Mouse (Mus musculus) limb, embryonic 11.5 days (tissue): ENCODE results near the gene Ifi214. TPM values are rescaled to one million over a fixed set of nuclear protein-coding genes. Genes with fewer than 3 reads are reported as not detected.
"Not testable (repeated sequence)": the region's sequence is repeated elsewhere in the genome, so short reads cannot be mapped to it uniquely, and the experiment has no call there.

Experiments used
- ATAC-seq: fragments of 200-750 bp; cut with Nextera tagmentation; 2 replicates; pipeline ENCODE4 v1.8.0; 2017; ENCODE audit warnings: low read depth; ENCODE audit not compliant: insufficient number of reproducible peaks, low FRiP score, low TSS enrichment
- DNase-seq: peaks from one replicate; pipeline ENCODE4 v3.0.0-alpha.2; 2015; ENCODE audit warnings: low spot score
- H3K27ac ChIP-seq: fragments of 300-500 bp; sonication (generic); replicated peaks from 2 replicates; pipeline ENCODE4 v1.5.1; 2014; ENCODE audit warnings: low read depth, mild to moderate bottlenecking, low read length
- H3K27me3 ChIP-seq: fragments of 300-500 bp; sonication (generic); 2 replicates; pipeline ENCODE4 v1.6.1; 2014; ENCODE audit warnings: mild to moderate bottlenecking, low read length, mixed read lengths; ENCODE audit not compliant: control insufficient read depth, insufficient read depth
- H3K36me3 ChIP-seq: fragments of 300-500 bp; sonication (generic); 2 replicates; pipeline ENCODE4 v1.6.1; 2014; ENCODE audit warnings: mild to moderate bottlenecking, low read length, moderate library complexity, mixed read lengths; ENCODE audit not compliant: control insufficient read depth, insufficient read depth
- H3K4me1 ChIP-seq: fragments of 300-500 bp; sonication (generic); 2 replicates; pipeline ENCODE4 v1.6.1; 2014; ENCODE audit warnings: low read length, mixed read lengths; ENCODE audit not compliant: control insufficient read depth, insufficient read depth
- H3K4me2 ChIP-seq: fragments of 300-500 bp; sonication (generic); 2 replicates; pipeline ENCODE4 v1.6.1; 2014; ENCODE audit warnings: low read depth, mild to moderate bottlenecking, moderate library complexity; ENCODE audit not compliant: severe bottlenecking
- H3K4me3 ChIP-seq: fragments of 300-500 bp; sonication (generic); 2 replicates; pipeline ENCODE4 v1.5.1; 2014; ENCODE audit warnings: low read depth, low read length
- H3K9ac ChIP-seq: fragments of 300-500 bp; sonication (generic); 2 replicates; pipeline ENCODE4 v1.6.1; 2014; ENCODE audit warnings: mild to moderate bottlenecking, low read length
- H3K9me3 ChIP-seq: fragments of 300-500 bp; sonication (generic); 2 replicates; pipeline ENCODE4 v1.6.1; 2016; ENCODE audit warnings: low read length; ENCODE audit not compliant: control insufficient read depth
- WGBS: fragments of 180-500 bp; shearing (Covaris S2); extraction: QIAGEN DNeasy Blood & Tissue Kit; methylation state at CpG from one replicate; pipeline ENCODE4 v1.1.7; 2014; 5-methylcytosine and 5-hydroxymethylcytosine counted together
- microRNA-seq: library from miRNA; unstranded; fragments of <30 nt; microRNA quantifications from one replicate; pipeline ENCODE4, GENCODE M21; 2016
- polyA plus RNA-seq: library from polyadenylated mRNA; unstranded; fragments of >200 nt; fragmentation: Nextera tagmentation; extraction: Ambion mirVana; gene quantifications from 2 replicates; pipeline ENCODE4 v1.2.1, GENCODE M21; 2014

The Ifi214 gene
- polyA plus RNA-seq, 1 experiment from 2014 or later, result not detected

DNA sequence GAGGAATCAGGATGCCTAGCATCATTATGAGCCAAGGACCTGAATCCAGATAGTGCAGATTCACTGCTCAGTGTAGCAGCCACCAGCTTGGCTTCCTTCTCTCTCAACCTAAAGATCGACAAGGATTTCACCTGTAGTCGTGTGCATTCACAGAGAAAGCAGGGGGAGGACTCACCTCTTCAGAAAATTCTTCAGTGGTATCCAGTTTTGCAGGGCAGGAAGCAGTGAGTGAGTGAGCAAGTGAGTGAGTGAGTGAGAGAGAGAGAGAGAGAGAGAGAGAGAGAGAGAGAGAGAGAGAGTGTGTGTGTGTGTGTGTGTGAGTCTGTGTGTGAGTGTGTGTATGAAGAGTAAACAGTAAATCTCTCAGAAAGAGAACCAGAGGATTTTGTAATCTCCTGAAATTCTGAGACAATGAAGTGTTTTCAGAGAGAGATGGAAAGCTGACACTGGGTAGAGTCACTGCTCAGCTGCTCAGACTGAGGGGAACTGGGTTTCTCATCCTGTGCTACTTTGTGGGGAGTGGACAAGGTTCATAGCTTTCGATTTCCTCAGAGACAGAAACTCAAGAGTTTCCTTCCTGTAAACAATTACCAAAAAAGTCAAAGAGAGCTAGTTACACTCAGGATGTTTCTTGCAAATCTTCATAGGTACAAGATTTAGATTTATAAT is 44.8 kb downstream of the Ifi214 start, which contains the start of gene Ifi206:
Ifi206 (minus strand) TSS at position 230 of the 669 bp plus-strand sequence.
- not testable (repeated sequence) for H3K4me1 ChIP-seq, ATAC-seq, H3K27me3 ChIP-seq, H3K36me3 ChIP-seq, H3K4me3 ChIP-seq, H3K9me3 ChIP-seq, H3K4me2 ChIP-seq, H3K27ac ChIP-seq, H3K9ac ChIP-seq, DNase-seq
- 69% methylated on average over 3 of the region's 3 CpGs for WGBS

DNA sequence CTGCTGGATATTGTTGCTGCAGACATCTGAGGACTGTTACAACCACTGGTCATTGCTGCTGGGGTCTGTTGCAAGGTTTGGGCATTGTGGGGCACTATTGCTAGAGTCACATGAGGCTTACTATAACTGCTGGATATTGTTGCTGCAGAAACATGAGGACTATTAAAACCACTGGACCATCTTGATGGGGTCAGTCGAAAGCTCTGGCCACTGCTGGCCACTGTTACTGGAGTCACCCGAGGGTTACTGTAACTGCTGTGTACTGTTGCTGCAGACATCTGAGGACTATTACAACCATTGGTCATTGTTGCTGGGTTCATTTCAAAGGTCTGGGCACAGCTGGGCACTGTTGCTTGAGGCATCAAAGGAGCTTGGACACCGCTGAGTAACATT is 54.6 kb downstream of the Ifi214 start:
- not testable (repeated sequence) for H3K27ac ChIP-seq, H3K27me3 ChIP-seq, H3K4me1 ChIP-seq, H3K4me2 ChIP-seq, H3K9me3 ChIP-seq, H3K9ac ChIP-seq, H3K36me3 ChIP-seq, ATAC-seq, H3K4me3 ChIP-seq, DNase-seq
- WGBS, result 76% methylated on average over 3 of the region's 3 CpGs

DNA sequence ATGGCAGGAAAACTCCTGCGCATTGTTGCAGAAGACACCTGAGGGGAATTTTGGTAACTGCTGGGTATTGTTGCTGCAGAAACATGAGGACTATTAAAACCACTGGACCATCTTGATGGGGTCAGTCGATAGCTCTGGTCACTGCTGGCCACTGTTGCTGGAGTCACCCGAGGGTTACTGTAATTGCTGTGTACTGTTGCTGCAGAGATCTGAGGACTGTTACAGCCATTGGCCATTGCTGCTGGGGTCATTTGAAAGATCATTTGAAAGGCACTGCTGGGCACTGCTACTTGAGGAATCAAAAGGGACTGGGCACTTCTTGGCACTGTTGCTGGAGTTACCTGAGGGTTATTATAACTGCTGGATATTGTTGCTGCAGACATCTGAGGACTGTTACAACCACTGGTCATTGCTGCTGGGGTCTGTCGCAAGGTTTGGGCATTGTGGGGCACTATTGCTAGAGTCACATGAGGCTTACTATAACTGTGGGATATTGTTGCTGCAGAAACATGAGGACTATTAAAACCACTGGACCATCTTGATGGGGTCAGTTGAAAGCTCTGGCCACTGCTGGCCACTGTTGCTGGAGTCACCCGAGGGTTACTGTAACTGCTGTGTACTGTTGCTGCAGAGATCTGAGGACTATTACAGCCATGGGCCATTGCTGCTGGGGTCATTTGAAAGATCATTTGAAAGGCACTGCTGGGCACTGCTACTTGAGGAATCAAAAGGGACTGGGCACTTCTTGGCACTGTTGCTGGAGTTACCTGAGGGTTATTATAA is 55.2 kb downstream of the Ifi214 start:
- not testable (repeated sequence) for H3K9ac ChIP-seq, H3K4me2 ChIP-seq, H3K27ac ChIP-seq, H3K36me3 ChIP-seq, H3K4me3 ChIP-seq, H3K4me1 ChIP-seq, ATAC-seq, DNase-seq, H3K27me3 ChIP-seq, H3K9me3 ChIP-seq
- WGBS, result 89% methylated on average over 5 of the region's 5 CpGs

Small RNAs within 50 kb of the gene (microRNA-seq; reads per million reads assigned to microRNA genes)
- gene Gm44481, result not detected

Other genes with a start within 250 kb of the Ifi214 start
- 1.5 and 1.7 TPM in 2 replicates for gene Ackr1, start 202.2 kb downstream of the Ifi214 start, polyA plus RNA-seq
- 1.2 and 2.5 TPM in 2 replicates for gene Aim2, start 185.1 kb downstream of the Ifi214 start, polyA plus RNA-seq
- 1.1 and 1.4 TPM in 2 replicates for gene Cadm3, start 168.3 kb downstream of the Ifi214 start, polyA plus RNA-seq
- gene Ifi206, start 44.9 kb downstream of the Ifi214 start, polyA plus RNA-seq, result not detected in 2 replicates
- gene Ifi213, start 63.3 kb upstream of the Ifi214 start, polyA plus RNA-seq, result not detected in 2 replicates
- 0.07 TPM in 1 of 2 replicates, not detected in the other for gene Ifi209, start 95.0 kb upstream of the Ifi214 start, polyA plus RNA-seq
- gene Ifi208, start 137.7 kb upstream of the Ifi214 start, polyA plus RNA-seq, result not detected in 2 replicates
- 0.48 and 0.57 TPM in 2 replicates for gene Ifi207, start 205.8 kb upstream of the Ifi214 start, polyA plus RNA-seq
- 0.09 and 0.89 TPM in 2 replicates for gene Ifi204, start 231.0 kb upstream of the Ifi214 start, polyA plus RNA-seq